Mouse (Mus musculus) forebrain, embryonic 12.5 days (tissue): ENCODE results near the gene Chtf18. TPM values are rescaled to one million over a fixed set of nuclear protein-coding genes. Genes with fewer than 3 reads are reported as not detected.
A peak's percentile ranks its signal among the peaks of the same experiment; 100 is the strongest.

Experiments used
- ATAC-seq: fragments of 200-750 bp; cut with Nextera tagmentation; 2 replicates; pipeline ENCODE4 v1.8.0; 2017; ENCODE audit warnings: moderate TSS enrichment; ENCODE audit not compliant: low FRiP score
- H3K27ac ChIP-seq: fragments of 300-500 bp; sonication (generic); 2 replicates; pipeline ENCODE4 v1.5.1; 2016; ENCODE audit warnings: mild to moderate bottlenecking
- H3K27me3 ChIP-seq: fragments of 300-500 bp; sonication (generic); 2 replicates; pipeline ENCODE4 v1.6.1; 2016; ENCODE audit warnings: mild to moderate bottlenecking
- H3K36me3 ChIP-seq: fragments of 300-500 bp; sonication (generic); replicated peaks from 2 replicates; pipeline ENCODE4 v1.6.1; 2016; ENCODE audit warnings: mild to moderate bottlenecking
- H3K4me1 ChIP-seq: fragments of 300-500 bp; sonication (generic); 2 replicates; pipeline ENCODE4 v1.6.1; 2016
- H3K4me2 ChIP-seq: fragments of 300-500 bp; sonication (generic); 2 replicates; pipeline ENCODE4 v1.6.1; 2016; ENCODE audit warnings: mild to moderate bottlenecking, moderate library complexity
- H3K4me3 ChIP-seq: fragments of 300-500 bp; sonication (generic); replicated peaks from 2 replicates; pipeline ENCODE4 v1.5.1; 2016; ENCODE audit warnings: mild to moderate bottlenecking
- H3K9ac ChIP-seq: fragments of 300-500 bp; sonication (generic); 2 replicates; pipeline ENCODE4 v1.6.1; 2016; ENCODE audit warnings: mild to moderate bottlenecking
- H3K9me3 ChIP-seq: fragments of 300-500 bp; sonication (generic); 2 replicates; pipeline ENCODE4 v1.6.1; 2016
- WGBS: fragments of 180-500 bp; shearing (Covaris S2); methylation state at CpG from one replicate; pipeline ENCODE4 v1.1.7; 2016; 5-methylcytosine and 5-hydroxymethylcytosine counted together
- polyA plus RNA-seq: library from polyadenylated mRNA; unstranded; fragments of >200 nt; fragmentation: Nextera tagmentation; extraction: Ambion mirVana; gene quantifications from 2 replicates; pipeline ENCODE4 v1.2.1, GENCODE M21; 2016

The Chtf18 gene
- polyA plus RNA-seq, 1 experiment from 2014 or later: 41.8 TPM

DNA sequence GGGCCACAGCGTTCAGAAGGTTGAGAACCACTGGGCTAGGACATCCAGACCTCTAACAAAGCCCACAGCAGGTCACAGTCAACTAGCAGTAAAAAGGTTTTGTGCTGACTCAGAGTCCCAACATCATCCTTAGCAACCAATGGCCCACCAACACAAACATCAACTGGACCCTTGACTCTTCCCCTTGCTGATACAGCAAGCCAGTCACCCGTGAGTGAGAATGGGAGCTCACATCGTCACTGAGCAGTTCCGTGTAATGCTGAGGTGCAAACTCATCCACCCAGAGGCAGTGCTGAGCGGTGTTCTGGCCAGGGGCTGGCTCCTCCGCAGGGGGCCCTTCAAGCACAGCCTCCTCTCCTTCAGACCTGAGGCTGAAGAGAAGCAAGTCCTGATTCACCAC is 2.0 kb downstream of the Chtf18 start:
- Histone ChIP-seq H3K4me3 (no peak overlapping the region), H3K27me3 (no peaks in the 10 kb centered on the region), H3K9ac (no peak overlapping the region), H3K4me1 (peaks cover 30% of the 10 kb centered on the region), H3K9me3 (no peaks in the 10 kb centered on the region), H3K27ac (no peak overlapping the region), H3K4me2 (no peak overlapping the region; the same call in 1 of the 2 replicates), H3K36me3 (peaks cover 56% of the 10 kb centered on the region)
- WGBS: 84% methylated on average over 6 of the region's 6 CpGs
- no peak for ATAC-seq

DNA sequence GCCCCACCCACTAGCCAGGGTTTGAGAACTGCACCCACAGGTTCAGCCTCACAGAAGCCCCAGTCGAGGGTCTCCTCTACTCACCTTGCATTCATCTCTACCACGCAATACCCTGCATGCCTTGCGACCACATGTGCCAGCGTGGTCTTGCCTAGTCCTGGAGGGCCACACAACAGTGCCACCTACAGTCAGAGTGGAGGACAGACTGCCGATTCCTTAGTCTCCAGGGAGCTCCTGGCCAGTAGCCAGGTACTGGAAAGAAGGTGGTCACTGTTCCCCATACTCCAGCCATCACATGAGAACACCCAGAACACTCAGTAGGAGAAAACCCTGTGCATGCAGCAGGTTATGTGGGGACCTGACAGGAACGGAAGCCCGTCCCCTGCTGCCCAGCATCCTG is 3.3 kb downstream of the Chtf18 start:
- Histone ChIP-seq H3K4me3 (no peak overlapping the region), H3K9ac (no peak overlapping the region), H3K4me1 (peaks cover 29% of the 10 kb centered on the region), H3K9me3 (no peaks in the 10 kb centered on the region), H3K36me3 (peaks cover 60% of the 10 kb centered on the region), H3K27ac (no peak overlapping the region), H3K4me2 (no peak overlapping the region), H3K27me3 (no peaks in the 10 kb centered on the region; the same call in 1 of the 2 replicates)
- ATAC-seq: no peak
- WGBS: 76% methylated on average over 7 of the region's 7 CpGs

DNA sequence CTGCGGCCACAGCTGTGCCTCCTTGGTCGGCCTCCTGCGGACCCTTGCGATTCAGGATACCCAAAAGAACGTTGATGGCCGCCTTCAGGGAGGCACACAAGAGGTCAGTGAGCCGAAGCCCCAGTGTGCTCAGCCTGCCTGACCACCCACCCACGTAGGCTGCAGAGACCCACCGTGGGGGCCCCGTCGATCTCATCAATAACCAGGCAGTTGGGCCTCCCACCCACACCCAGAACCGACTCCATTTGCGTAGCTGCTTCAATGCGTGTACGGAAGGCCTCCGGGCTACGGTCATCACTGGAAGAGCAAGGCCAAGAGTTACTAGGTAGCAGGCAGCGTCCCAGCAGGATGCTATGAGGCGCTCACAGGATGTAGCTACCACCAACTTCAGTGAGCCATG is 3.7 kb downstream of the Chtf18 start:
- ATAC-seq: no peak
- Histone ChIP-seq H3K4me3 (no peak overlapping the region), H3K36me3 (peaks cover 57% of the 10 kb centered on the region), H3K27me3 (peaks cover 2% of the 10 kb centered on the region; the same call in 1 of the 2 replicates), H3K9me3 (no peaks in the 10 kb centered on the region), H3K9ac (0 out of 2 replicates have a peak overlapping the region, but pooled peaks have one; percentile 8), H3K4me2 (no peak overlapping the region), H3K27ac (no peak overlapping the region), H3K4me1 (peaks cover 24% of the 10 kb centered on the region)
- WGBS: 95% methylated on average over 19 of the region's 19 CpGs

DNA sequence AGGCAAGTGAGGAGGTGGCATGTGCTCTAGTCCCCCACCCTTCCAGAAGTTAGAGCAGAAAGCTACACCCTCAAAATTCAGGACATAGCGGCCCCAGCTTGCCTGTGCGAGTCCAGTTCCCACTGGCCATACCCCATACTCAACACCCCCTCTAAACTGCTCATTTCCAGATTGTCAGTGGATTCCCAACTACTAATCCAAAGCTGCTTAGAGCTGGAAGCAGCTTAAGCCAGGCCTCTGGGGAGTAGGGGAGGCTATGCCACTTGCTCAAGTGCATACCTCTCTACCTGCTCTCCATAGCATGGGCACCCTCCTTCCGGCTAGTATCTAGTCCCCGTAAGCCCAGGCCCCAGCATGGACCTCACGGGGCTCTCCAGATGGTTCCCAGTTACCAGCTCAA is 5.7 kb downstream of the Chtf18 start:
- Histone ChIP-seq H3K27ac (no peak overlapping the region), H3K4me2 (no peak overlapping the region), H3K9me3 (no peaks in the 10 kb centered on the region), H3K27me3 (peaks cover 22% of the 10 kb centered on the region), H3K4me1 (peaks cover 22% of the 10 kb centered on the region), H3K4me3 (no peak overlapping the region), H3K9ac (no peak overlapping the region), H3K36me3 (peaks cover 56% of the 10 kb centered on the region)
- ATAC-seq: no peak
- WGBS: 94% methylated on average over 5 of the region's 5 CpGs

DNA sequence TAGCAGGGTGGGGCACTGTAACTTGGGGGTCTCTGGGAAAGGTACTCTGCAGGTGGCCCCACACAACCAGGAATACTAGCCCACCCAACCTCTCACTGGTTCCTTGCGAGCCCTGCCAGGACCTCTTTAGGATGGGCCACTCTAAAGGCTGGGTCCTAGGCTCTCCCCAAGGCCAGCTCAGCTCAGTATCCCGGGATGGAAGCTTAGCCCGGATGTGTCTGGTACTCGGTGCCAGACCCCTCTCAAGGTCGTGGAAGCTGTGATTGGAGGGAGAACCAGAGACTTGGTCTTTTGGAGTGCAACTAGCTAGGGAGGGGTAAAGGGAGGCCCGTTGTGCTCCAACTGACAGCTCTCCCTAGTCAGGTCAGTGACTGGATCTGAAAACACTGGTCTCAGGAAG is 9.5 kb downstream of the Chtf18 start:
- no peaks in the 10 kb centered on the region for H3K9me3 ChIP-seq
- peak overlapping the region; percentile 60 for H3K4me2 ChIP-seq
- H3K9ac ChIP-seq: peak overlapping the region; percentile 46; the same call in 1 of the 2 replicates
- peaks cover 39% of the 10 kb centered on the region for H3K27me3 ChIP-seq
- WGBS: 14% methylated on average over 6 of the region's 6 CpGs
- H3K27ac ChIP-seq: no peak overlapping the region
- peak overlapping the region; percentile 36 for H3K4me3 ChIP-seq
- no peak for ATAC-seq
- H3K36me3 ChIP-seq: peaks cover 40% of the 10 kb centered on the region
- H3K4me1 ChIP-seq: peaks cover 10% of the 10 kb centered on the region

DNA sequence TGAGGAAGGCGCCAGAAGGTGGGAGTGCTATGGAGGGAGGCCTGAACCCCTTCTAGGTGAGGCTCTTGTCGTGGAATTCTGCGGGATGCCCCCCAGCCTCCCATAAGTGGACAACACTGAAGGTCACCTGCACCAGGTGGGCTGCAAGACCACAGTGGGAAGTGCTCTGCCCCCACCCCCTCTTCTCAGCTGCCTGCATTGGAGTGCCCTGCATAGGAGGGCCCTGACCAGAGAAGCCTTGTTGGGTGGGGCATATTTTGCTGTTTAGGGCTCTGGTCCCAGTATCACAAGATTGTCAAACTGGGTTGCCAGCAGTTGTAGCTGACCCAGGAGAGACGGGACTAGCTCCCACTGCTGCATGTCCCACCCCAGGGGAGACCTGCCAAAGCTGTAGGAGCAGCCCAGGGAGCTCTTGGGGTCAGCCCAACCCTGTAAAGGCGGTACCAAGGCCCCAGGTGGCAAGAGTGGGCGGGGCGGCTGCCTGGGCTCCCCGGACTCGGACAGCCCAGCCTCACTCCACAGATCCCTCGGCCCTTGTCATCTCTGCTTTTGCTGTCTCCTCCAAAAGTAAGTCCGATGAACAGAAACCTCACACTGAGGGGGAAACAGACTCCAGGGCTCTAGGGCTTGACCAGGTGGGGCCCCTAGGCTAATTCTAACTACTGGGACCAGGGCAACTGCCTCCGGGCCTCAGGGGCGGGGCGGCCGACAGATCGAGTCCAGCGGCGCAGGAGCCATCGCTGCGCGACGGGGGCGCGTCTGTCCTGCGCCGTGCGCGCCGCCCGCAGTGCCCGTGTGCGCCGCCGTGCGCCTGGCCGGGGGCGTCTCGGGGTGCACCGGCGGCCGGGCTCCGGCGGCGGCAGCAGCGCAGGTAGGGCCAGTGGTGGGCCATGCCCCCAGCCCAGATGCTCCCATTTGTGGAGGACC is 10.2 kb downstream of the Chtf18 start, which contains the start of gene Gng13:
Gene Gng13, plus strand, starts transcription at position 461 of the 927 bp plus-strand sequence.
- peak; percentile 20; the same call in 1 of the 2 replicates for ATAC-seq
- H3K4me2 ChIP-seq: peak within 1 kb of the TSS; percentile 60
- H3K9ac ChIP-seq: peak within 1 kb of the TSS; percentile 46
- no peak within 1 kb of the TSS for H3K27ac ChIP-seq
- H3K36me3 ChIP-seq: peaks cover 33% of the 10 kb centered on the region
- no peaks in the 10 kb centered on the region for H3K9me3 ChIP-seq
- peaks cover 39% of the 10 kb centered on the region for H3K27me3 ChIP-seq
- H3K4me1 ChIP-seq: peaks cover 10% of the 10 kb centered on the region
- H3K4me3 ChIP-seq: peak within 1 kb of the TSS; percentile 36
- 2% methylated on average over 45 of the region's 45 CpGs for WGBS

DNA sequence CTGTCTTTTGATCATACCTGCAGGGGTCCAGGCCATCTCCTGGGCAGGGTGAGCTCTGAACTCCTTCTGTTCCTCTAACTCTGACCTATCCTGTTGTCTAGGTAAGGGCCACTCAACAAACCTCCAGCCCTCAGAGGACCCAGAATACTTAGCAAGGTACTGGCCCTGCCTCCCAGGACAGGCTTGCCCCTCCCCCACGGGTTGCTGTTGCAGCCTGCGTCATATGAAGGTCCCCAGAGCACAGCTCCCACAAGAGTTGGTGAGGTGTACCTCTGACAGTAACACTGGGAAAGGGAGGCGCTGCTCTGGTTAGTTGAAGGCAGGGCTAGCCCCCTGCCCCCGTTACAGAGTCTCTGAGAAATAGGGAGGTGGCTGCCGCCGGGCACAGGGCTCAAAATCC is 11.1 kb downstream of the Chtf18 start:
- no peak overlapping the region for H3K27ac ChIP-seq
- H3K4me3 ChIP-seq: no peak overlapping the region
- H3K9me3 ChIP-seq: no peaks in the 10 kb centered on the region
- 4% methylated on average over 6 of the region's 6 CpGs for WGBS
- H3K4me2 ChIP-seq: no peak overlapping the region
- no peak overlapping the region for H3K9ac ChIP-seq
- peaks cover 10% of the 10 kb centered on the region for H3K4me1 ChIP-seq
- ATAC-seq: no peak
- H3K27me3 ChIP-seq: peaks cover 39% of the 10 kb centered on the region
- peaks cover 24% of the 10 kb centered on the region for H3K36me3 ChIP-seq

DNA sequence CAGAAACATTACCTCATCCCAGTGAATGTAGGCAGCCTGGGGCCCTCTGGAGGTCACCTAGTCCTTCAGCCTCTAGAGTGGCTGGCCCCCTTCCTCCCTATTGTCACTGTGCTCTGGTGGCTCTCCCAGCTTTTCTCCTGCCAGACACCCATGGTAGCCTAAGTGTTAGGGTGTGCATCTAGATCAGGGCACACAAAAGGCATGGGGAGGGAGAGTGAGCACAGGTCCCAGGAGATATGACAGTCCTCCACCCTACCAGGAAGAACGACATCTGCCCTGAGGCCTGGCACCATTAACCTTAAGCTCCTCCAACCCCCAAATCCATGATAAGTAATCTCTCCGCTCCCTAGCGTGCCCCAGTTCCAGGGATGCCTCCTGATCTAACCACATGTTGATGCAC is 11.6 kb downstream of the Chtf18 start:
- 69% methylated on average over 3 of the region's 3 CpGs for WGBS
- H3K27ac ChIP-seq: no peak overlapping the region
- H3K27me3 ChIP-seq: peaks cover 39% of the 10 kb centered on the region
- no peak overlapping the region for H3K9ac ChIP-seq
- H3K4me2 ChIP-seq: no peak overlapping the region
- H3K9me3 ChIP-seq: no peaks in the 10 kb centered on the region
- no peak overlapping the region for H3K4me3 ChIP-seq
- peaks cover 19% of the 10 kb centered on the region for H3K36me3 ChIP-seq
- ATAC-seq: no peak
- H3K4me1 ChIP-seq: peaks cover 10% of the 10 kb centered on the region

DNA sequence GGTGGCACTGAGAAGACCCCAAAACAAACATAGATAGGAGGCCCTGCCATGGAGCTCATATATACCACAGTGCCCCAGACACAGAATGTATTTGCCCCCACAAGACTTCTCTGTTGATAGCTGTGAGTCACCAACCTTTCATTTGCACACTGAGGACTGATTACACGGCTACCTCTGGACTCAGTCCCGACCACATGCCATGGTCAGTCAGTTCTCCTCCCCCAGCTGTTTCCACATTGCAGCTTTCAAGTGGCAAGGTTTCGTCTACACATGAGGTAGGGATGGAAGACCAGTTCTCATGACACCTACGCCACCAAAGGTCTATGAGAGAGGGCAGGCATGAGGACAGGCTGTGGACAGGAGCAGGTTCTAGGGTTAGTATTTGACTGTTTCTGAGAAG is 16.1 kb downstream of the Chtf18 start:
- H3K4me3 ChIP-seq: no peak overlapping the region
- H3K4me2 ChIP-seq: no peak overlapping the region
- H3K36me3 ChIP-seq: no peaks in the 10 kb centered on the region
- peaks cover 13% of the 10 kb centered on the region for H3K27me3 ChIP-seq
- no peak overlapping the region for H3K27ac ChIP-seq
- H3K4me1 ChIP-seq: no peaks in the 10 kb centered on the region
- WGBS: 82% methylated on average over 4 of the region's 4 CpGs
- H3K9ac ChIP-seq: no peak overlapping the region
- ATAC-seq: no peak
- H3K9me3 ChIP-seq: no peaks in the 10 kb centered on the region

DNA sequence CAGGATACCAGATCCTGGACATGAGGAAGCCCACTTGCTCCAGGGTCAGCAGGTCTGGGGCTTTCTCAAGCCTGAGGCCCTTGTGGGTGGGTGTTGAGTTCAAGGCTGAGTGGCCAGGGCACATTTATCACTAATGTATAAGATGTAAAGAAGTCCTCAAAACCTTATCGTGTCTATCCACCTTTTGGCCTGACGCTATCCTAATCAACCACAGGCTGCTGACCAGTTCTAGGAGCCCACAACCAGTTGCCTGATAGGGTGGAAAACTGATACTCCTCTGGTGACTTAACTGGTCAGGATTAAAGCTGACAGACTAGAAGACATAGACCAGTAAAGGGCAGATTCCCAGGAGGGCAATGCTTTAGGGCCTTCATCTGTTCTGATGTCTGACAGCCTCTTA is 17.2 kb downstream of the Chtf18 start:
- ATAC-seq: no peak
- no peak overlapping the region for H3K27ac ChIP-seq
- H3K4me2 ChIP-seq: no peak overlapping the region
- 0 out of 2 replicates have a peak, but pooled peaks cover 3% of the 10 kb centered on the region for H3K27me3 ChIP-seq
- no peak overlapping the region for H3K4me3 ChIP-seq
- H3K4me1 ChIP-seq: no peaks in the 10 kb centered on the region
- H3K9me3 ChIP-seq: no peaks in the 10 kb centered on the region
- H3K9ac ChIP-seq: no peak overlapping the region
- H3K36me3 ChIP-seq: no peaks in the 10 kb centered on the region
- WGBS: 91% methylated on average over 2 of the region's 2 CpGs

DNA sequence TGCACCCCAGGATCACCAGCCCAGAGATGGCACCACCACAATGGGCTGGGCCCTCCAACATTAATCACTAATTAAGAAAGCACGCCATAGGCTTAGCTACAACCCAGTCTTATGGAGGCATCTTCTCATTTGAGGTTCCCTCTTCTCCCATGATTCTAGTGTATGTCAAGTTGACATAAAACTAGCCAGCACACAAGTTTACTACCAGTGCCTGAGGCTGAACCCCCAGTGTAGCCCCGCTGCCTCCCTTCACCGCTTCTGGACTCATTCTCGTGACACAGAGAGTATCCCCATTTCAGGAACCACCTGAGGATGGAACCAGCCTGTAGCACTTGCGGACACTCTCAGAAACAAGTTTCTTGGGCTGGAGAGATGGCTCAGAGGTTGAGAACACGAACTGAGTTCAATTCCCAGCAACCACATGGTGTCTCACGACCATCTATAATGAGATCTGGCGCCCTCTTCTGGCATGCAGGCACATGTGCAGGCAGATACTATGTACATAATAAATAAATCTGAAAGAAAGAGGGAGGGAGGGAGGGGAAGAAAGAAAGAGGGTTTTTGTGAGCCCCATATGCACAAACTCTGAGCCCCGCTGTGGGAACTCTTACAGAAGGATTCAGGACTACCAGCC is 26.2 kb downstream of the Chtf18 start:
- H3K4me1 ChIP-seq: no peaks in the 10 kb centered on the region
- H3K27me3 ChIP-seq: peaks cover 3% of the 10 kb centered on the region
- no peaks in the 10 kb centered on the region for H3K36me3 ChIP-seq
- 63% methylated on average over 9 of the region's 9 CpGs for WGBS
- H3K4me2 ChIP-seq: no peak overlapping the region
- ATAC-seq: no peak
- no peak overlapping the region for H3K9ac ChIP-seq
- H3K9me3 ChIP-seq: no peaks in the 10 kb centered on the region
- no peak overlapping the region for H3K27ac ChIP-seq
- no peak overlapping the region for H3K4me3 ChIP-seq

DNA sequence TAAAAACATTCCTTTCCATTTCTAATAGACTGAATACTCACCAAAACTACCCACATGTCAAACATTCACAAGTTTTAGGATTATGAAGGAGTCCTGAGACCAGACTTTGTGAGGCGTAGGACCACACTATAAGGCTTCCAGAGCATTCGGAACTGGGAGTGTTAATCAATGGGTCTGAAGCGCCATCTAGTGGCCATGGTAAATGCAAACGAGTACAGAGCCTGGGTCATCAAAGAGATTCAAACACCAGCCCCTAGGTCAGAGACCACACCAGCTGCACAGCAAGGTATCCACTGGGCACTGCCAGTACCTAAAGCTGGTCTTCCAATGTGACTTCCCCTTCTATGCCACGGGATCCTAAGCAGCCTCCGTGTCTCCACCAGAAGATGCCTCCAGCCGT is 28.8 kb downstream of the Chtf18 start:
- ATAC-seq: 0 out of 2 replicates have a peak, but pooled peaks have one; percentile 53
- 11% methylated on average over 7 of the region's 7 CpGs for whole genome bisulfite sequencing
- Histone ChIP-seq H3K27ac (no peak overlapping the region), H3K9me3 (no peaks in the 10 kb centered on the region), H3K4me2 (no peak overlapping the region), H3K9ac (no peak overlapping the region), H3K36me3 (no peaks in the 10 kb centered on the region), H3K4me3 (no peak overlapping the region), H3K4me1 (no peaks in the 10 kb centered on the region), H3K27me3 (peaks cover 3% of the 10 kb centered on the region)
